Mouse (Mus musculus) liver, postnatal 0 days (tissue): ENCODE measurements around the gene Snai1.

Source experiments
- CTCF ChIP-seq: sonication (generic); IDR thresholded peaks from 2 replicates; pipeline ENCODE4 v1.5.1; 2016; ENCODE audit warnings: antibody characterized with exemption, low read depth
- EP300 ChIP-seq: IDR thresholded peaks from 2 replicates; pipeline ENCODE4 v1.6.1; 2016; ENCODE audit warnings: antibody characterized with exemption, low read depth, mild to moderate bottlenecking

GRCm38 (mm10) chr2:167574814-167575213 is 36.8 kb downstream of the Snai1 start:
- TF ChIP-seq CTCF (no peak), EP300 (no peak)
